Mouse (Mus musculus) lung, adult 2 months (tissue): ENCODE measurements around the gene Arl15. TPM values are rescaled to one million over a fixed set of nuclear protein-coding genes. Genes with fewer than 3 reads are reported as not detected.

ENCODE experiments used
- DNase-seq: peaks from one replicate; pipeline ENCODE4 v3.0.0; 2022
- H3K4me1 ChIP-seq: fragments of 200-500 bp; 2 replicates; pipeline ENCODE4 v1.6.1; 2011; ENCODE audit warnings: low read length; ENCODE audit not compliant: control insufficient read depth, insufficient read depth
- H3K4me3 ChIP-seq: fragments of 200-500 bp; replicated peaks from 2 replicates; pipeline ENCODE3; 2011; ENCODE audit warnings: low read depth, mild to moderate bottlenecking, control low read depth, low read length; ENCODE audit errors: extremely low read depth
- CTCF ChIP-seq: fragments of 200-500 bp; IDR thresholded peaks from 2 replicates; pipeline ENCODE4 v1.5.1; 2011; ENCODE audit warnings: mild to moderate bottlenecking, low read length, control low read depth; ENCODE audit not compliant: insufficient read depth
- POLR2A ChIP-seq: fragments of 200-500 bp; IDR thresholded peaks from 2 replicates; pipeline ENCODE4 v1.6.1; 2011; ENCODE audit warnings: low read depth, mild to moderate bottlenecking, control low read depth, low read length, borderline replicate concordance; ENCODE audit errors: extremely low read depth
- WGBS: fragments of 180-500 bp; shearing (Covaris S2); methylation state at CpG from one replicate; pipeline ENCODE4 v1.1.7; 2018; 5-methylcytosine and 5-hydroxymethylcytosine counted together
- polyA plus RNA-seq: library from polyadenylated mRNA; depleted of rRNA; stranded (reverse); fragments of >200 nt; gene quantifications from 2 replicates; pipeline ENCODE4 v1.2.3, GENCODE M21; 2012

Arl15 gene
- polyA plus RNA-seq, 1 experiment, result 15.1 TPM

- TF ChIP-seq CTCF, result no peak
- TF ChIP-seq POLR2A, result no peak
- WGBS, result 97% methylated on average over 5 of the region's 5 CpGs
- DNase-seq, result no peak
These were observed 142.9 kb downstream of the Arl15 start for GRCm38 (mm10) chr13:113937231-113937630.

GRCm38 (mm10) chr13:113938561-113938960 lies 144.3 kb downstream of the Arl15 start:
- Histone ChIP-seq H3K4me1 (peaks cover 7% of the 10 kb centered on the region; the same call in 1 of the 2 replicates), H3K4me3 (no peak overlapping the region)
- DNase-seq, result no peak
- 91% methylated on average over 9 of the region's 9 CpGs for WGBS
- TF ChIP-seq POLR2A, result no peak
- no peak for TF ChIP-seq CTCF

More at GRCm38 (mm10) chr13:113937231-113937630, 142.9 kb downstream of the Arl15 start:
- Histone ChIP-seq H3K4me1 (peaks cover 7% of the 10 kb centered on the region; the same call in 1 of the 2 replicates), H3K4me3 (no peak overlapping the region)

- Histone ChIP-seq H3K4me1 (peaks cover 7% of the 10 kb centered on the region; the same call in 1 of the 2 replicates), H3K4me3 (no peak overlapping the region)
- 89% methylated on average over 10 of the region's 10 CpGs for WGBS
- no peak for DNase-seq
- no peak for TF ChIP-seq CTCF
- TF ChIP-seq POLR2A, result no peak
These were observed 144.8 kb downstream of the Arl15 start for GRCm38 (mm10) chr13:113939097-113939496.

GRCm38 (mm10) chr13:113939681-113940080 lies 145.4 kb downstream of the Arl15 start:
- H3K4me1 ChIP-seq, result peaks cover 7% of the 10 kb centered on the region; the same call in 1 of the 2 replicates
- DNase-seq, result no peak
- no peak overlapping the region for H3K4me3 ChIP-seq
- 20% methylated on average over 3 of the region's 3 CpGs for WGBS
- no peak for TF ChIP-seq POLR2A
- TF ChIP-seq CTCF, result no peak

DNA sequence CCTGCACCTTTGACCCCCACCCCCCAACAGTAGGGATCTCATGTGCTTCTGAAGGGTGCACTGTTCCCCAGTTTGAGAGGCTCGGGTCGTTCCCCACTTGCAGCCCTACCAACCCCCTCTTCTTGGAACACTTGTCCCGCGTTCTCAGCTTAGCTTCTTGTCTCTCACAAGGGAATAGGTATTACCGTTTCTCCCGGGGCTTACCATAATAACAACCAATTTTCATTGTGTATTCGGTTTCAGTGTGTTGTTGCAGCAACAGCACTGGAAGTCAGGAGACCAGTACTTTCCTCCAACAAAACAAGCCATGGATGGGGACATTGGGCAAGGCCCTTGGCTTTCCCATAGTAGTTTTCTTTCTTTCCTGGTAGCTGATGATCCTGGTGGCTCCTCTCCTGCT lies 145.8 kb downstream of the Arl15 start:
- 84% methylated on average over 7 of the region's 7 CpGs for WGBS
- Histone ChIP-seq H3K4me3 (no peak overlapping the region), H3K4me1 (peaks cover 5% of the 10 kb centered on the region; the same call in 1 of the 2 replicates)
- TF ChIP-seq CTCF, result no peak
- no peak for TF ChIP-seq POLR2A
- DNase-seq, result no peak

- 72% methylated on average over 3 of the region's 3 CpGs for WGBS
- Histone ChIP-seq H3K4me3 (no peak overlapping the region), H3K4me1 (no peaks in the 10 kb centered on the region)
- no peak for DNase-seq
- TF ChIP-seq POLR2A, result no peak
- TF ChIP-seq CTCF, result no peak
These were observed 147.6 kb downstream of the Arl15 start for GRCm38 (mm10) chr13:113941943-113942342.

- 36% methylated on average over 4 of the region's 4 CpGs for WGBS
- H3K4me3 ChIP-seq, result no peak overlapping the region
- peaks cover 11% of the 10 kb centered on the region for H3K4me1 ChIP-seq
- no peak for TF ChIP-seq CTCF
- no peak for DNase-seq
These were observed 153.2 kb downstream of the Arl15 start for GRCm38 (mm10) chr13:113947546-113947945.

DNA sequence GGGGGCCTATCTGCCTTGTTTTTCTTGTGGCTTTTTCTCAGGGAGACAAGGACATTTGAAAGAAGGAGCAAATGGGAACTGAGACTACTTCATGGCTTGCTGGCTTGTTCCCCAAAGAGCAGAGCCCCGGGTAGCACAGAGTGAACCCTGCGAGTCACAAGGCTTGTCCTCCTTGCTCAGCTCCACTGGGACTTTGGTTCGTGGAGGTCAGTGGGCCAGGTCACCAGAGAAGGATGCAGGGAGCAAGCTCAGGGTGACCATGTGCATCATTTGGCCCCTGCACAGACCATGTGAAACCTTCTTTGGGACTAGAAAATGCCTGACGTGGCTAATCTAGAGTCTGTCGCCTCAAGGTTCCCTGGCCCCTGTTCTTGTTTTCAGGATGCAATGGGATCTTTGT lies 155.4 kb downstream of the Arl15 start:
- no peak for DNase-seq
- H3K4me3 ChIP-seq, result no peak overlapping the region
- peaks cover 11% of the 10 kb centered on the region for H3K4me1 ChIP-seq
- WGBS, result 59% methylated on average over 5 of the region's 5 CpGs
- TF ChIP-seq CTCF (no peak), POLR2A (no peak)

DNA sequence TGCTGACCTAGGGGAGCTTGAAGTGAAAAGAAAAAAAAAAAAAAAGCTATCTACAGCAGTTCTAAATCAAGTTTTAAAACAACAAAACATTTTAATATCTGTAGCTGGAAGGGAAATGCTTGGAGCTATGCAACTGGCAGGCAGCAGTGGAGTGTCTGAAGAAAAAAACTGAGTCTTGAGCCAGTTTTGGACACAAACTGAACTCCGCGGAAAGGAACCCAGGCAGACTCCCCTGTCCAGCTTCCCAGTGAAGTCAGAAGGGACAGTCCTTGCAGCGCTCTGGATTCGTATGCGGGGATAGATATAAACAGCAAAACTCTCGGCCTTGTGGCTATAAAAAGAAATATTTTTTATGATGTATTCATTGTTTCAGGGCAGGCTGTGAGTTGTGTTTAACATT lies 155.8 kb downstream of the Arl15 start:
- DNase-seq, result no peak
- TF ChIP-seq POLR2A, result no peak
- no peak for TF ChIP-seq CTCF
- Histone ChIP-seq H3K4me1 (peaks cover 11% of the 10 kb centered on the region), H3K4me3 (no peak overlapping the region)
- WGBS, result 41% methylated on average over 6 of the region's 6 CpGs

DNA sequence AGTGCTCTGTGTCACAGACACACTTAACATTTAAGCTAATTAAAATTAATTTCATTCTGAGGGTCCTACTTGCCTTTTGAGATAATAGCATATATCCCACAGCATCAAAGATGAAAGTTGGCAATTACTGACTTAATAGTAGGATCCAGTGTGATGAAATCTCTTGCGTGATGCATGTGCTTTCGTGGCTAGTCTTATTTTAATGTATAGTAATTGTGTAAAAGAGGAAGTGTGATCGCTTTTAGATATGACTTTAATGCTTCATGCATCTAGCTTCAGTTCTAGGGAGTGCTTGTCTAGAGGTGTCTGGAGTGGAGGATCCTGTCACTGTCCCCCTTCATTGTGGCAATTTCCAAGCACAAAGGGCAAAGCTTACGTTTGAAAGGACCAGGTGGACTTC lies 163.1 kb downstream of the Arl15 start:
- WGBS, result 75% methylated on average over 4 of the region's 4 CpGs
- peaks cover 2% of the 10 kb centered on the region; the same call in 1 of the 2 replicates for H3K4me1 ChIP-seq
- no peak for DNase-seq
- H3K4me3 ChIP-seq, result no peak overlapping the region
- TF ChIP-seq CTCF (no peak), POLR2A (no peak)

DNA sequence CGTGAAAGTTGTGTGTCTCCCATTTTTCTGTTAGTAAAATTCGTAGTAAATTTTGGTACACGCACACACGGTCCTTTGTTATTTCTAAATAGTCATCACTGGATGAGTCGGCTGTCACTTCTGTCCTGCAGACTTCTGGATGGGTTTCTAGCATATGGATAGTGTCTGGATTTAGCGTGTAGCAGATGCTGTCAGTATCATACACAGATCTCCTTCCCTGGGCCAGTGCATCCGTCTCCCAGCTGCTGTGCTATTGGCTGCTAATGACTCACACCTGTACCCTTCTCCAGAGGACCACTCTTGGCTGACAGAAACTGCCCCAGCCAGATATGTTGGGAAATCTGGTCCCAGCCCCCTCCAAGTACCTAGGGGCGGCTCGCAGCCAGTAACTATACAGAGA lies 170.6 kb downstream of the Arl15 start:
- Histone ChIP-seq H3K4me1 (no peaks in the 10 kb centered on the region), H3K4me3 (no peak overlapping the region)
- TF ChIP-seq CTCF (no peak), POLR2A (no peak)
- 88% methylated on average over 9 of the region's 9 CpGs for WGBS
- DNase-seq, result no peak
